Mouse (Mus musculus): ENCODE measurements around the gene Paf1. TPM values are rescaled to one million over a fixed set of nuclear protein-coding genes. Genes with fewer than 3 reads are reported as not detected.

Gene Paf1
- polyA plus RNA-seq, 1 experiment from 2014 or later = 60.2 TPM

DNA sequence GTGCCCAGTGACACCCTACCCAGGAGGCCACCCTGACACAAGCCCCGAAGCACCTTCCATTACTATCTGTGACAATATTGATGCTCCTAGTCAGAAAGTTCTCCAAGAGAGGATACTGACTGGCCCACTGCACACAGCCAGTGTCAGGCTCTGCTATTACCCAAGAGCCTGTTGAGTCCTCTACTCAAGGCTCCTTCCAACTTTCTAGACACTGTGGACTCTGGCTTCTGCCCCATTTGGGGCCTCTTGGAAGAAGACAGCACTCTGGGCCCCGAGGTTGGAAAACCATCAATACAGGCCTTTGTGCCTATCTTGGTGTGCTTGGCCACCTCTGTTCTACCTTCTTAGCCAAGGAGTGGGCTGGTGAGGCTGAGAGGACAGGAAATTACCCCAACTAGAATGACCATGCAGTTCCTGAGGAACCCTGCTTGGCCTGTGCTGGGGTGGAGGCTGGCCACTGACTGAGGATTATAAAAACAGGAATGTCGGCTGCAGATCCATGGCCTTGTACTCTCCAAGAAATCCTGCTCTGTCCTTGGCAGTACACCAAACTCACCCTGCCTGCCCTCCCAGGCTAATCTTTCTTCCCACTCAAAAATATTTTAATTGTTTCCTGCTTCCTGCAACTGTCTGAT, 18.2 kb downstream of the Paf1 start:
- H3K27ac ChIP-seq = peak overlapping the region; percentile 8; the same call in 1 of the 2 replicates
- no peak for TF ChIP-seq CTCF (IDR thresholded peaks at IDR 0.05; ENCODE audit: low read depth)
- H3K4me1 ChIP-seq (replicated peaks; ENCODE audit: insufficient read depth, low read length) = no peaks in the 10 kb centered on the region
- peaks cover 50% of the 10 kb centered on the region for H3K36me3 ChIP-seq (ENCODE audit: insufficient read depth, low read length)
- DNase-seq (ENCODE audit: low spot score) (peak; percentile 58), ATAC-seq (replicated peaks; ENCODE audit: low FRiP score, low read depth) (peak; percentile 40; the same call in 1 of the 2 replicates)
- H3K4me3 ChIP-seq (replicated peaks; ENCODE audit: low read depth, low read length) = no peak overlapping the region
- no peak overlapping the region for H3K9ac ChIP-seq (ENCODE audit: low read depth, low read length)
- WGBS = 73% methylated on average over 3 of the region's 3 CpGs
- H3K9me3 ChIP-seq (replicated peaks; ENCODE audit: low read length) = no peaks in the 10 kb centered on the region
- no peaks in the 10 kb centered on the region for H3K27me3 ChIP-seq (ENCODE audit: insufficient read depth, low read length)
- H3K4me2 ChIP-seq (ENCODE audit: low read length) = no peak overlapping the region

- H3K27ac ChIP-seq = no peak overlapping the region
- H3K4me1 ChIP-seq (replicated peaks; ENCODE audit: insufficient read depth, low read length) = no peaks in the 10 kb centered on the region
- WGBS = 88% methylated on average over 4 of the region's 4 CpGs
- H3K9me3 ChIP-seq (replicated peaks; ENCODE audit: low read length) = no peaks in the 10 kb centered on the region
- H3K4me3 ChIP-seq (replicated peaks; ENCODE audit: low read depth, low read length) = no peak overlapping the region
- H3K9ac ChIP-seq (ENCODE audit: low read depth, low read length) = no peak overlapping the region
- no peak overlapping the region for H3K4me2 ChIP-seq (ENCODE audit: low read length)
- H3K36me3 ChIP-seq (ENCODE audit: insufficient read depth, low read length) = peaks cover 44% of the 10 kb centered on the region
- ATAC-seq (replicated peaks; ENCODE audit: low FRiP score, low read depth) = no peak
- DNase-seq (ENCODE audit: low spot score) = no peak
- 0 out of 2 replicates have a peak, but pooled peaks have one; percentile 4 for TF ChIP-seq CTCF (IDR thresholded peaks at IDR 0.05; ENCODE audit: low read depth)
- no peaks in the 10 kb centered on the region for H3K27me3 ChIP-seq (ENCODE audit: insufficient read depth, low read length)
Observed at GRCm38 (mm10) chr7:28412826-28413225, 20.1 kb downstream of the Paf1 start.

DNA sequence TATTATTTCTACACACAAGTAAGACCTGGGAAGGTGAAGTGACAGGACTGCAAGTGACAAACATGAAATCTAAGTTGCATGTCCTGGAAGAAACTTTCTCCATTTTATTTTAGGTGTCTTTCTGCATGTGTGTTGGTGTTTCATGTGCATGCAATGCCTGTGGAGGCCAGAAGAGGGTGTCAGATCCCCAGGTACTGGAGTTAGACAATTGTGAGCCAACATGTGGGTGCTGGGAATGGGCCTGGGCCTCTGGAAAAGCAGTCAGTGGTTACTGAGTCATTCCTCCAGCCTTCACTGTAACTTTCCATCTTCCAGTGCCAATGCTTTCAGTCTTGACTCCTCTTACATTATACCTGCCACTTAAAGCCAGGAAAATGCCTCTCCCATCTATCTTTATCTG, 24.6 kb downstream of the Paf1 start:
- H3K36me3 ChIP-seq (ENCODE audit: insufficient read depth, low read length) = peaks cover 38% of the 10 kb centered on the region
- no peak overlapping the region for H3K4me2 ChIP-seq (ENCODE audit: low read length)
- H3K27me3 ChIP-seq (ENCODE audit: insufficient read depth, low read length) = no peaks in the 10 kb centered on the region

DNA sequence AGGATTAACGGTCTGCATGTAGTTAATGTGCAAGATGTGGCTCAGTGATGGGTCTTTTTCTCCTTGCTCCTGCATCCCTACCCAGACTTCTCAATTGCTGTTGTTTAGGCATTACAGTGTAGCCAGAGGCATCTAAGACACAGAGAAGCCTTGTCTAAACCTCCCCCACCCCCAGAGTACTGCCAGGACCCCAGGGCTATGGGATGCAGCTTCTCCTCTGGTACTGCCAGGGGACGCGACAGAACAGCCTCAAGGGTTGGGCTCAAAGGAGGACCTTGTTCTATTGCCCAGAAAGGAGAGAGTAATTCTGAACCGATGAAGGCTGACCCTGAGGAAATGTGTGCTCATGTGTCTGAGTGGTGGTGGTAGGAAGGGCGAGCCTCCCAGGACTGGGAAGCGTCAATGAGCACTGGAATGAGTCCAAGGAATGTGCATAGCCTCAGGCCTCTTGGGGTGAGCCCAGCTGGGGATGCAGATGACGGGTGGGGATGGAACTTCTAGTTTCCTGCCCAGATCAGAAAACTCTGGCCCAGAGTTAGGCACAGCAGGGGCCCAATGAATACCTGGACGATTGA, 25.4 kb downstream of the Paf1 start:
- H3K4me2 ChIP-seq (ENCODE audit: low read length) = no peak overlapping the region
- ATAC-seq (replicated peaks; ENCODE audit: low FRiP score, low read depth) = no peak
- H3K9ac ChIP-seq (ENCODE audit: low read depth, low read length) = no peak overlapping the region
- no peaks in the 10 kb centered on the region for H3K4me1 ChIP-seq (replicated peaks; ENCODE audit: insufficient read depth, low read length)
- no peak for TF ChIP-seq CTCF (IDR thresholded peaks at IDR 0.05; ENCODE audit: low read depth)
- H3K4me3 ChIP-seq (replicated peaks; ENCODE audit: low read depth, low read length) = no peak overlapping the region
- H3K36me3 ChIP-seq (ENCODE audit: insufficient read depth, low read length) = peaks cover 45% of the 10 kb centered on the region
- WGBS = 65% methylated on average over 8 of the region's 8 CpGs
- H3K27me3 ChIP-seq (ENCODE audit: insufficient read depth, low read length) = no peaks in the 10 kb centered on the region
- no peaks in the 10 kb centered on the region for H3K9me3 ChIP-seq (replicated peaks; ENCODE audit: low read length)
- H3K27ac ChIP-seq = no peak overlapping the region
- peak; percentile 62 for DNase-seq (ENCODE audit: low spot score)

More for the DNA sequence above, 24.6 kb downstream of the Paf1 start:
- Histone ChIP-seq H3K9me3 (replicated peaks; ENCODE audit: low read length) (no peaks in the 10 kb centered on the region), H3K9ac (ENCODE audit: low read depth, low read length) (no peak overlapping the region), H3K27ac (no peak overlapping the region), H3K4me1 (replicated peaks; ENCODE audit: insufficient read depth, low read length) (no peaks in the 10 kb centered on the region), H3K4me3 (replicated peaks; ENCODE audit: low read depth, low read length) (no peak overlapping the region)
- DNase-seq (ENCODE audit: low spot score) (no peak), ATAC-seq (replicated peaks; ENCODE audit: low FRiP score, low read depth) (no peak)
- peak; percentile 34 for TF ChIP-seq CTCF (IDR thresholded peaks at IDR 0.05; ENCODE audit: low read depth)

GRCm38 (mm10) chr7:28419416-28419815, 26.7 kb downstream of the Paf1 start:
- Histone ChIP-seq H3K4me1 (replicated peaks; ENCODE audit: insufficient read depth, low read length) (no peaks in the 10 kb centered on the region), H3K9me3 (replicated peaks; ENCODE audit: low read length) (no peaks in the 10 kb centered on the region), H3K4me2 (ENCODE audit: low read length) (no peak overlapping the region), H3K9ac (ENCODE audit: low read depth, low read length) (no peak overlapping the region), H3K27me3 (ENCODE audit: insufficient read depth, low read length) (no peaks in the 10 kb centered on the region), H3K27ac (no peak overlapping the region), H3K4me3 (replicated peaks; ENCODE audit: low read depth, low read length) (no peak overlapping the region), H3K36me3 (ENCODE audit: insufficient read depth, low read length) (peaks cover 41% of the 10 kb centered on the region)
- no peak for ATAC-seq (replicated peaks; ENCODE audit: low FRiP score, low read depth)
- TF ChIP-seq CTCF (IDR thresholded peaks at IDR 0.05; ENCODE audit: low read depth) = no peak
- no peak for DNase-seq (ENCODE audit: low spot score)
- WGBS = 86% methylated on average over 2 of the region's 2 CpGs

- Histone ChIP-seq H3K27me3 (ENCODE audit: insufficient read depth, low read length) (no peaks in the 10 kb centered on the region), H3K36me3 (ENCODE audit: insufficient read depth, low read length) (peaks cover 28% of the 10 kb centered on the region), H3K4me2 (ENCODE audit: low read length) (no peak overlapping the region), H3K9ac (ENCODE audit: low read depth, low read length) (no peak overlapping the region), H3K4me1 (replicated peaks; ENCODE audit: insufficient read depth, low read length) (no peaks in the 10 kb centered on the region), H3K4me3 (replicated peaks; ENCODE audit: low read depth, low read length) (no peak overlapping the region), H3K9me3 (replicated peaks; ENCODE audit: low read length) (no peaks in the 10 kb centered on the region), H3K27ac (no peak overlapping the region)
- no peak for DNase-seq (ENCODE audit: low spot score)
- WGBS = 83% methylated on average over 1 of the region's 1 CpGs
- no peak for TF ChIP-seq CTCF (IDR thresholded peaks at IDR 0.05; ENCODE audit: low read depth)
- no peak for ATAC-seq (replicated peaks; ENCODE audit: low FRiP score, low read depth)
Observed at GRCm38 (mm10) chr7:28423018-28423417, 30.3 kb downstream of the Paf1 start.
